Mouse (Mus musculus): ENCODE measurements around the gene Utp4. TPM values are rescaled to one million over a fixed set of nuclear protein-coding genes. Genes with fewer than 3 reads are reported as not detected.

Utp4 gene
- polyA plus RNA-seq (2014; fragmentation: Nextera tagmentation; extraction: Ambion mirVana), result 39.6 and 40.2 TPM in 2 replicates

- peak within 1 kb of the TSS; percentile 70 for H3K4me2 ChIP-seq (ENCODE audit: low read length)
- peak; percentile 92 for ATAC-seq (ENCODE audit: insufficient number of reproducible peaks, insufficient read depth, low FRiP score, low read depth)
- peaks cover 38% of the 10 kb centered on the region for H3K36me3 ChIP-seq (ENCODE audit: control insufficient read depth, insufficient read depth, low read length)
- H3K9me3 ChIP-seq (ENCODE audit: control insufficient read depth, low read length), result no peaks in the 10 kb centered on the region
- H3K4me3 ChIP-seq (ENCODE audit: control insufficient read depth in 1 of 2, insufficient read depth in 1 of 2, low read depth in 1 of 2, low read length in 2 of 2), result peak within 1 kb of the TSS; percentile 58 to 90
- no peaks in the 10 kb centered on the region for H3K27me3 ChIP-seq (ENCODE audit: control insufficient read depth, insufficient read depth, low read length)
- WGBS, result under 1% methylated on average over 59 of the region's 63 CpGs
- H3K4me1 ChIP-seq (ENCODE audit: control insufficient read depth in 2 of 2, insufficient read depth in 2 of 2, low read length in 2 of 2), result peaks cover 2 to 27% of the 10 kb centered on the region in 2 experiments; a peak in 3 of 4 replicates
- peak within 1 kb of the TSS; percentile 98 for H3K9ac ChIP-seq (ENCODE audit: low read length)
- peak within 1 kb of the TSS; percentile 85 to 94 for H3K27ac ChIP-seq (replicated peaks in 1 of 2; ENCODE audit: control insufficient read depth in 1 of 2, insufficient read depth in 1 of 2, low read depth in 2 of 2, low read length in 2 of 2)
Measured at GRCm38 (mm10) chr8:106893481-106894156, at the start of gene Utp4. Gene Utp4, plus strand, starts transcription at chr8:106893636.

GRCm38 (mm10) chr8:106850034-106850433 is 43.4 kb upstream of the Utp4 start:
- Histone ChIP-seq H3K9me3 (ENCODE audit: control insufficient read depth, low read length) (no peaks in the 10 kb centered on the region), H3K9ac (ENCODE audit: low read length) (no peak overlapping the region), H3K27ac (replicated peaks in 1 of 2; ENCODE audit: control insufficient read depth in 1 of 2, insufficient read depth in 1 of 2, low read depth in 2 of 2, low read length in 2 of 2) (no peak overlapping the region), H3K4me2 (ENCODE audit: low read length) (no peak overlapping the region), H3K4me1 (ENCODE audit: control insufficient read depth in 2 of 2, insufficient read depth in 2 of 2, low read length in 2 of 2) (peaks cover 5 to 8% of the 10 kb centered on the region in 2 experiments; a peak in 3 of 4 replicates), H3K4me3 (ENCODE audit: control insufficient read depth in 1 of 2, insufficient read depth in 1 of 2, low read depth in 1 of 2, low read length in 2 of 2) (no peak overlapping the region), H3K27me3 (ENCODE audit: control insufficient read depth, insufficient read depth, low read length) (no peaks in the 10 kb centered on the region), H3K36me3 (ENCODE audit: control insufficient read depth, insufficient read depth, low read length) (peaks cover 3% of the 10 kb centered on the region; the same call in 1 of the 2 replicates)
- ATAC-seq (ENCODE audit: insufficient number of reproducible peaks, insufficient read depth, low FRiP score, low read depth), result no peak
- 70% methylated on average over 10 of the region's 10 CpGs for WGBS

GRCm38 (mm10) chr8:106854534-106855241 is 38.7 kb upstream of the Utp4 start:
- Histone ChIP-seq H3K27ac (replicated peaks in 1 of 2; ENCODE audit: control insufficient read depth in 1 of 2, insufficient read depth in 1 of 2, low read depth in 2 of 2, low read length in 2 of 2) (0 out of 4 replicates have a peak overlapping the region, but pooled peaks of 1 of the 2 experiments have one; percentile 3), H3K36me3 (ENCODE audit: control insufficient read depth, insufficient read depth, low read length) (peaks cover 3% of the 10 kb centered on the region; the same call in 1 of the 2 replicates), H3K4me1 (ENCODE audit: control insufficient read depth in 2 of 2, insufficient read depth in 2 of 2, low read length in 2 of 2) (peaks cover 5 to 6% of the 10 kb centered on the region in 2 experiments; a peak in 3 of 4 replicates), H3K9me3 (ENCODE audit: control insufficient read depth, low read length) (no peaks in the 10 kb centered on the region), H3K9ac (ENCODE audit: low read length) (no peak overlapping the region), H3K4me2 (ENCODE audit: low read length) (no peak overlapping the region), H3K4me3 (ENCODE audit: control insufficient read depth in 1 of 2, insufficient read depth in 1 of 2, low read depth in 1 of 2, low read length in 2 of 2) (no peak overlapping the region), H3K27me3 (ENCODE audit: control insufficient read depth, insufficient read depth, low read length) (no peaks in the 10 kb centered on the region)
- ATAC-seq (ENCODE audit: insufficient number of reproducible peaks, insufficient read depth, low FRiP score, low read depth), result peak; percentile 23; the same call in 1 of the 2 replicates
- 34% methylated on average over 8 of the region's 8 CpGs for WGBS

- Histone ChIP-seq H3K27me3 (ENCODE audit: control insufficient read depth, insufficient read depth, low read length) (no peaks in the 10 kb centered on the region), H3K4me2 (ENCODE audit: low read length) (no peak overlapping the region), H3K9me3 (ENCODE audit: control insufficient read depth, low read length) (no peaks in the 10 kb centered on the region), H3K9ac (ENCODE audit: low read length) (no peak overlapping the region), H3K27ac (replicated peaks in 1 of 2; ENCODE audit: control insufficient read depth in 1 of 2, insufficient read depth in 1 of 2, low read depth in 2 of 2, low read length in 2 of 2) (no peak overlapping the region), H3K4me3 (ENCODE audit: control insufficient read depth in 1 of 2, insufficient read depth in 1 of 2, low read depth in 1 of 2, low read length in 2 of 2) (no peak overlapping the region), H3K36me3 (ENCODE audit: control insufficient read depth, insufficient read depth, low read length) (peaks cover 3% of the 10 kb centered on the region; the same call in 1 of the 2 replicates), H3K4me1 (ENCODE audit: control insufficient read depth in 2 of 2, insufficient read depth in 2 of 2, low read length in 2 of 2) (peaks cover 5 to 6% of the 10 kb centered on the region in 2 experiments; a peak in 3 of 4 replicates)
- WGBS, result 71% methylated on average over 3 of the region's 3 CpGs
- ATAC-seq (ENCODE audit: insufficient number of reproducible peaks, insufficient read depth, low FRiP score, low read depth), result no peak
Measured at GRCm38 (mm10) chr8:106855242-106855562, 38.2 kb upstream of the Utp4 start.

GRCm38 (mm10) chr8:106862845-106863244 is 30.6 kb upstream of the Utp4 start:
- Histone ChIP-seq H3K9ac (ENCODE audit: low read length) (no peak overlapping the region), H3K36me3 (ENCODE audit: control insufficient read depth, insufficient read depth, low read length) (no peaks in the 10 kb centered on the region), H3K27me3 (ENCODE audit: control insufficient read depth, insufficient read depth, low read length) (no peaks in the 10 kb centered on the region), H3K4me3 (ENCODE audit: control insufficient read depth in 1 of 2, insufficient read depth in 1 of 2, low read depth in 1 of 2, low read length in 2 of 2) (no peak overlapping the region), H3K27ac (replicated peaks in 1 of 2; ENCODE audit: control insufficient read depth in 1 of 2, insufficient read depth in 1 of 2, low read depth in 2 of 2, low read length in 2 of 2) (no peak overlapping the region), H3K4me1 (ENCODE audit: control insufficient read depth in 2 of 2, insufficient read depth in 2 of 2, low read length in 2 of 2) (no peaks in the 10 kb centered on the region), H3K9me3 (ENCODE audit: control insufficient read depth, low read length) (no peaks in the 10 kb centered on the region), H3K4me2 (ENCODE audit: low read length) (no peak overlapping the region)
- 81% methylated on average over 10 of the region's 10 CpGs for WGBS
- ATAC-seq (ENCODE audit: insufficient number of reproducible peaks, insufficient read depth, low FRiP score, low read depth), result no peak

DNA sequence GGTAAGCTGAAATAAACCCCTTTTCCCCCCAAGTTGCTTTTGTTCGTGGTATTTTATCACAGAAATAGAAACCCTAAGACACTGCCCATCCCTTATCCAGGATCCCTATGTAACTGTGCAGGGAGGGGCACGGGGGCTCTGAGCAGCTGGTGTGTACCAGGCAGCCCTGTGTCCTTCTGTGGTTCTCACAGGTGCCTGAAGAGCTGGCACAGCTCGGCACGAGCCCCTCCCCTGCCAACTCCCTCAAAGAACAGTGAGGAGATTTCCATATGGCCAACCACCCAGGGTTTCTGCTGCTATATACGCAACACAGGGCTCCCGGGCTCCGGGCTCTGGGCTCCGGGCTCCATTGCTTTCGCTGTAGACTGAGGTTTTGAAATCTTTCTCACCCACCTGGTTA is 28.1 kb upstream of the Utp4 start:
- Histone ChIP-seq H3K27me3 (ENCODE audit: control insufficient read depth, insufficient read depth, low read length) (peaks cover 7% of the 10 kb centered on the region; the same call in 1 of the 2 replicates), H3K4me3 (ENCODE audit: control insufficient read depth in 1 of 2, insufficient read depth in 1 of 2, low read depth in 1 of 2, low read length in 2 of 2) (no peak overlapping the region), H3K27ac (replicated peaks in 1 of 2; ENCODE audit: control insufficient read depth in 1 of 2, insufficient read depth in 1 of 2, low read depth in 2 of 2, low read length in 2 of 2) (no peak overlapping the region), H3K4me1 (ENCODE audit: control insufficient read depth in 2 of 2, insufficient read depth in 2 of 2, low read length in 2 of 2) (no peaks in the 10 kb centered on the region; a peak in 1 of 4 replicates), H3K9me3 (ENCODE audit: control insufficient read depth, low read length) (no peaks in the 10 kb centered on the region), H3K9ac (ENCODE audit: low read length) (no peak overlapping the region), H3K4me2 (ENCODE audit: low read length) (no peak overlapping the region), H3K36me3 (ENCODE audit: control insufficient read depth, insufficient read depth, low read length) (no peaks in the 10 kb centered on the region)
- no peak for ATAC-seq (ENCODE audit: insufficient number of reproducible peaks, insufficient read depth, low FRiP score, low read depth)
- 76% methylated on average over 9 of the region's 9 CpGs for WGBS

DNA sequence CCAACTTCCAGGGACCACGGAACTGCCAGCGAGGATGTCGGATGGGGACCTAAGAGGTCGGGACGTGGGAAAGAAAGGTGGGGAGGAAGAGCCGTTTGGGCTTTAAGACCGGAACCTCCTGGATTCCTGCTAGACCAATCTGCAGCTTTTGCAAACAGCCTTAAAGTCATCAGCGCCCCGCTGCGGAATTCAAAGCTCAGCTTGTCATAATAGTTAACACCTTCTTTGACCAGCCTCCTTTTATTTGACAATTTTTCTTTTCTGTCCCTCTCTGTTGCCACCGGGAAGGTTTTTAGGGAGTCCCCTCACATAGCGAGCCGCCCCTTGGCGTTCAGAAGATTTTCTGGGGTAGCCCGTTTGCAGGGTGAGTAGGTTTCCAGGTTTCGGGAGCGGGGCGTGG is 23.4 kb upstream of the Utp4 start, which contains the start of gene Has3:
Has3 (plus strand) TSS at position 192 of the 400 bp plus-strand sequence.
- H3K27ac ChIP-seq (replicated peaks in 1 of 2; ENCODE audit: control insufficient read depth in 1 of 2, insufficient read depth in 1 of 2, low read depth in 2 of 2, low read length in 2 of 2), result no peak within 1 kb of the TSS
- peaks cover 7% of the 10 kb centered on the region; the same call in 1 of the 2 replicates for H3K27me3 ChIP-seq (ENCODE audit: control insufficient read depth, insufficient read depth, low read length)
- H3K4me2 ChIP-seq (ENCODE audit: low read length), result peak within 1 kb of the TSS; percentile 89
- H3K4me1 ChIP-seq (ENCODE audit: control insufficient read depth in 2 of 2, insufficient read depth in 2 of 2, low read length in 2 of 2), result peaks cover 13 to 20% of the 10 kb centered on the region in 2 experiments
- 1% methylated on average over 18 of the region's 18 CpGs for WGBS
- H3K9me3 ChIP-seq (ENCODE audit: control insufficient read depth, low read length), result no peaks in the 10 kb centered on the region
- no peak for ATAC-seq (ENCODE audit: insufficient number of reproducible peaks, insufficient read depth, low FRiP score, low read depth)
- H3K4me3 ChIP-seq (ENCODE audit: control insufficient read depth in 1 of 2, insufficient read depth in 1 of 2, low read depth in 1 of 2, low read length in 2 of 2), result peak within 1 kb of the TSS; percentile 43 to 58
- peak within 1 kb of the TSS; percentile 73 for H3K9ac ChIP-seq (ENCODE audit: low read length)
- H3K36me3 ChIP-seq (ENCODE audit: control insufficient read depth, insufficient read depth, low read length), result peaks cover 11% of the 10 kb centered on the region; the same call in 1 of the 2 replicates
